Mouse (Mus musculus): Measurements from ENCODE around the gene Slc9b2. TPM values are rescaled to one million over a fixed set of nuclear protein-coding genes. Genes with fewer than 3 reads are reported as not detected.

Gene Slc9b2
- polyA plus RNA-seq, 1 experiment from 2014 or later = 1.9 TPM

- H3K4me1 ChIP-seq (replicated peaks; ENCODE audit: control insufficient read depth, insufficient read depth, low read length) = no peaks in the 10 kb centered on the region
- H3K4me2 ChIP-seq (replicated peaks; ENCODE audit: low read depth, low read length) = no peak overlapping the region
- 86% methylated on average over 4 of the region's 4 CpGs for WGBS
- ATAC-seq (ENCODE audit: low FRiP score) (no peak), DNase-seq (ENCODE audit: low spot score) (no peak)
- H3K36me3 ChIP-seq (ENCODE audit: control insufficient read depth, insufficient read depth, low read length) = no peaks in the 10 kb centered on the region
- no peaks in the 10 kb centered on the region for H3K9me3 ChIP-seq (ENCODE audit: control insufficient read depth, low read length)
- no peaks in the 10 kb centered on the region for H3K27me3 ChIP-seq (ENCODE audit: control insufficient read depth, insufficient read depth, low read length)
- H3K9ac ChIP-seq (ENCODE audit: low read depth, low read length) = no peak overlapping the region
- H3K27ac ChIP-seq (ENCODE audit: low read depth, low read length) = no peak overlapping the region
- no peak overlapping the region for H3K4me3 ChIP-seq (ENCODE audit: low read depth, low read length)
Observed at GRCm38 (mm10) chr3:135357394-135357793, 49.9 kb downstream of the Slc9b2 start.

- no peaks in the 10 kb centered on the region for H3K27me3 ChIP-seq (ENCODE audit: control insufficient read depth, insufficient read depth, low read length)
- 80% methylated on average over 3 of the region's 3 CpGs for WGBS
- H3K4me1 ChIP-seq (replicated peaks; ENCODE audit: control insufficient read depth, insufficient read depth, low read length) = no peaks in the 10 kb centered on the region
- no peak overlapping the region for H3K4me2 ChIP-seq (replicated peaks; ENCODE audit: low read depth, low read length)
- no peak overlapping the region for H3K9ac ChIP-seq (ENCODE audit: low read depth, low read length)
- no peak overlapping the region for H3K27ac ChIP-seq (ENCODE audit: low read depth, low read length)
- ATAC-seq (ENCODE audit: low FRiP score) (no peak), DNase-seq (ENCODE audit: low spot score) (no peak)
- no peaks in the 10 kb centered on the region for H3K36me3 ChIP-seq (ENCODE audit: control insufficient read depth, insufficient read depth, low read length)
- H3K9me3 ChIP-seq (ENCODE audit: control insufficient read depth, low read length) = no peaks in the 10 kb centered on the region
- H3K4me3 ChIP-seq (ENCODE audit: low read depth, low read length) = no peak overlapping the region
Observed at GRCm38 (mm10) chr3:135375836-135376235, 68.3 kb downstream of the Slc9b2 start.

GRCm38 (mm10) chr3:135377445-135377844, 69.9 kb downstream of the Slc9b2 start:
- H3K4me1 ChIP-seq (replicated peaks; ENCODE audit: control insufficient read depth, insufficient read depth, low read length) = no peaks in the 10 kb centered on the region
- no peak overlapping the region for H3K4me2 ChIP-seq (replicated peaks; ENCODE audit: low read depth, low read length)
- H3K9me3 ChIP-seq (ENCODE audit: control insufficient read depth, low read length) = no peaks in the 10 kb centered on the region
- H3K36me3 ChIP-seq (ENCODE audit: control insufficient read depth, insufficient read depth, low read length) = no peaks in the 10 kb centered on the region
- H3K9ac ChIP-seq (ENCODE audit: low read depth, low read length) = no peak overlapping the region
- no peak overlapping the region for H3K4me3 ChIP-seq (ENCODE audit: low read depth, low read length)
- ATAC-seq (ENCODE audit: low FRiP score) = no peak
- H3K27me3 ChIP-seq (ENCODE audit: control insufficient read depth, insufficient read depth, low read length) = no peaks in the 10 kb centered on the region
- no peak overlapping the region for H3K27ac ChIP-seq (ENCODE audit: low read depth, low read length)
- no peak for DNase-seq (ENCODE audit: low spot score)
- 87% methylated on average over 10 of the region's 10 CpGs for WGBS

GRCm38 (mm10) chr3:135379868-135380267, 72.4 kb downstream of the Slc9b2 start:
- no peaks in the 10 kb centered on the region for H3K4me1 ChIP-seq (replicated peaks; ENCODE audit: control insufficient read depth, insufficient read depth, low read length)
- WGBS = 96% methylated on average over 4 of the region's 4 CpGs
- no peaks in the 10 kb centered on the region for H3K27me3 ChIP-seq (ENCODE audit: control insufficient read depth, insufficient read depth, low read length)
- H3K9ac ChIP-seq (ENCODE audit: low read depth, low read length) = no peak overlapping the region
- no peak overlapping the region for H3K4me2 ChIP-seq (replicated peaks; ENCODE audit: low read depth, low read length)
- ATAC-seq (ENCODE audit: low FRiP score) = no peak
- H3K4me3 ChIP-seq (ENCODE audit: low read depth, low read length) = no peak overlapping the region
- DNase-seq (ENCODE audit: low spot score) = no peak
- no peak overlapping the region for H3K27ac ChIP-seq (ENCODE audit: low read depth, low read length)
- no peaks in the 10 kb centered on the region for H3K9me3 ChIP-seq (ENCODE audit: control insufficient read depth, low read length)
- no peaks in the 10 kb centered on the region for H3K36me3 ChIP-seq (ENCODE audit: control insufficient read depth, insufficient read depth, low read length)

GRCm38 (mm10) chr3:135393186-135393585, 85.7 kb downstream of the Slc9b2 start:
- H3K9me3 ChIP-seq (ENCODE audit: control insufficient read depth, low read length) = no peaks in the 10 kb centered on the region
- H3K27ac ChIP-seq (ENCODE audit: low read depth, low read length) = no peak overlapping the region
- 80% methylated on average over 6 of the region's 6 CpGs for WGBS
- no peak for DNase-seq (ENCODE audit: low spot score)
- no peak overlapping the region for H3K4me2 ChIP-seq (replicated peaks; ENCODE audit: low read depth, low read length)
- no peaks in the 10 kb centered on the region for H3K4me1 ChIP-seq (replicated peaks; ENCODE audit: control insufficient read depth, insufficient read depth, low read length)
- H3K4me3 ChIP-seq (ENCODE audit: low read depth, low read length) = no peak overlapping the region
- no peaks in the 10 kb centered on the region for H3K36me3 ChIP-seq (ENCODE audit: control insufficient read depth, insufficient read depth, low read length)
- H3K9ac ChIP-seq (ENCODE audit: low read depth, low read length) = no peak overlapping the region
- no peak for ATAC-seq (ENCODE audit: low FRiP score)
- no peaks in the 10 kb centered on the region for H3K27me3 ChIP-seq (ENCODE audit: control insufficient read depth, insufficient read depth, low read length)

Other genes starting within 250 kb of the Slc9b2 start
- 40.8 and 43.5 TPM in 2 replicates for gene Cenpe, start 95.2 kb upstream of the Slc9b2 start, polyA plus RNA-seq (2014; fragmentation: Nextera tagmentation; extraction: Ambion mirVana)
- gene Bdh2, start 26.5 kb upstream of the Slc9b2 start, polyA plus RNA-seq (2014; fragmentation: Nextera tagmentation; extraction: Ambion mirVana) = 5.1 and 5.2 TPM in 2 replicates
- gene Slc9b1, start 40.3 kb downstream of the Slc9b2 start, polyA plus RNA-seq (2014; fragmentation: Nextera tagmentation; extraction: Ambion mirVana) = not detected in 2 replicates
- gene Cisd2, start 116.2 kb downstream of the Slc9b2 start, polyA plus RNA-seq (2014; fragmentation: Nextera tagmentation; extraction: Ambion mirVana) = 80.6 and 92.3 TPM in 2 replicates
- 662 and 666 TPM in 2 replicates for gene Ube2d3, start 130.4 kb downstream of the Slc9b2 start, polyA plus RNA-seq (2014; fragmentation: Nextera tagmentation; extraction: Ambion mirVana)
- gene Manba, start 177.9 kb downstream of the Slc9b2 start, polyA plus RNA-seq (2014; fragmentation: Nextera tagmentation; extraction: Ambion mirVana) = 3.7 and 4.8 TPM in 2 replicates